Mouse (Mus musculus): ENCODE results near the gene 1700037C18Rik.

DNA sequence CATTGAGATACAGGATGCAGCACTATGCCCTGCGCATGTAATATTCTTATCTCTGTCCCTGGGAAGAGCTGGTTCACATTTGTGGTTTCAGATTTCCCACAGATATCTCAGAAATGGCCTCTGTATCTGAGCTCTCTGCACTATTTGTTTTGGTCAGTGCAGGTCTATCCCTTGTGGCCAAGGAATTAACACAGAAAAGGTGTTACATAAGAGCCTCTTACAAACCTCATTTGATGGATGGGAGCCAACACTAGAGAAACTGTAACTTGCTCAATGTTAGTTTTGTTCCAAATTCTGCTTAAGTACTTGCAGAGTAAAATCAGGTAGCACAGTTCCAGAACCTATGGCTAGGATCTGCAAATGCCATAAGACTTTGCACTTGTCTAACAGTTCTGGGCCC, 25.6 kb upstream of the 1700037C18Rik start:
- TF ChIP-seq CTCF (conservative IDR thresholded peaks at IDR 0.05; ENCODE audit: insufficient read depth, insufficient read length, low read depth, low read length) = no peak
- no peak for TF ChIP-seq POLR2A (IDR thresholded peaks at IDR 0.05; ENCODE audit: low read depth, low read length)
